Mouse (Mus musculus) liver, postnatal 0 days (tissue): Measurements from ENCODE around the gene Shmt2.
A peak's percentile ranks its signal among the peaks of the same experiment; 100 is the strongest.

Experiments
- CTCF ChIP-seq: sonication (generic); IDR thresholded peaks from 2 replicates; pipeline ENCODE4 v1.5.1; 2016; ENCODE audit warnings: antibody characterized with exemption, low read depth
- EP300 ChIP-seq: IDR thresholded peaks from 2 replicates; pipeline ENCODE4 v1.6.1; 2016; ENCODE audit warnings: antibody characterized with exemption, low read depth, mild to moderate bottlenecking

DNA sequence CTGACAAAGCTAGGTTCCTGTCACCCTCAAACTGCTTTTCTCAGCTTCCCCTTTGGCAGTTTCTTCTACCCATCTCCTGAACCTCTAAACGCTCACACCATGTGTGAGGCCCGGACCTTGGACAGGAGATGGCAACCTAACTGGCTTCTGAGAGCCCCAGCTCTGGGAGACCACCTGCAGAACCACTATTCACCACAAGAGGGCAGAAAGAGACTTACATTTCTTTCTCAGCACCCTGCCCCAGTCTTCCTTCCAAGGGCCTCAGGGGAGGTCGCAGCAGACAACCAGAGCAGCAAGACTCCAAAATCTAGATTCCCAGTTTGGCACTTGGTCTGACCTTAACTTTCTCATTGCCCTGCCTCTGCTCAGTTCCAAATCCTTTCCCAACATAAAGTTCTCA, 47.2 kb upstream of the Shmt2 start:
- peak; percentile 86 for TF ChIP-seq CTCF
- TF ChIP-seq EP300: no peak
